Mouse (Mus musculus) erythroid progenitor cell, adult 5-6 weeks (primary cell): ENCODE data around the gene Thada. TPM values are rescaled to one million over a fixed set of nuclear protein-coding genes. Genes with fewer than 3 reads are reported as not detected.
A peak's percentile ranks its signal among the peaks of the same experiment; 100 is the strongest.

ENCODE experiments used
- ATAC-seq: replicated peaks from 2 replicates; pipeline ENCODE4 v1.8.0; 2016; ENCODE audit warnings: moderate number of reproducible peaks, mild to moderate bottlenecking, moderate TSS enrichment, inconsistent platforms; ENCODE audit not compliant: poor library complexity, low FRiP score, severe bottlenecking
- total RNA-seq, 2 experiments: library from RNA; stranded (forward) in 1 of 2; stranded (reverse) in 1 of 2; fragments of 150-400 nt in 1 of 2; fragments of 186-747, 209-891 nt in 1 of 2; gene quantifications; 2 replicates each; pipeline versions ENCODE4 v1.2.3 to v1.2.4; 2015 to 2017; ENCODE audit warnings: low replicate concordance in 2 of 2

Thada gene
- total RNA-seq, 2 experiments from 2014 or later, result 7.5 to 10.9 TPM

GRCm38 (mm10) chr17:84353902-84354311 is 112.1 kb downstream of the Thada start:
- no peak for ATAC-seq

DNA sequence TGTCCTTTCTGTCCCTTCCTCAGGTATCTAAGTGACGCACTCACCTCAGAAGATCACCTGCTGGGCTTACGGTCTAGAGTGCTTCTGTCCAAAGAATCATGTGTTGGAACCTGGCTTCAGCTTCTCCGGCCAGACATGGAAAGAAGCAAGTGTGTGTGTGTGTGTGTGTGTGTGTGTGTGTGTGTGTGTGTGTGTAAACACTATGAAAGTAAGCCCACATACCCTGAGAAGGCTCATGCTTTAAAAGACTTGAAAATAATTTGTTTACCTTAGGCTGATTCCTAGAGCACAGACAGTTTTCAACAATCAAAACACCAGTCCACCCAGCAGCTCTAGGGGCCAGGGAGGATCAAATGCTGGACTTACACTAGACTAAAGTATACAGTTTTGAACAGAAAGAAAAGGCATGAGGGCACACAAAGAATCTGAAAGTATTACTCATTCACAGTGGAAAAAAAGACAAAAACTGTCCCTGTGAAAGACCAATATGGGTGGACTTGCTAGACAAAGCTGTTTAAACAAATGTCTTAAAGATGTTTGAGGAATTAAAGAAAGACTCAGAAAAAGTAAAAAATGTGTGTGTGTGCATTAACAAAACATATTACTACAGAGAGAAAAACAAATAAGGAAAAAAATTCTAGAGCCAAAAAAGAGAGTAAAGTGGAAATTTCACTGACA is 112.6 kb downstream of the Thada start:
- ATAC-seq, result no peak

- no peak for ATAC-seq
Observed at GRCm38 (mm10) chr17:84352790-84353154, 113.2 kb downstream of the Thada start.

GRCm38 (mm10) chr17:84351912-84352789 is 113.9 kb downstream of the Thada start:
- ATAC-seq, result peak; percentile 54; the same call in 1 of the 2 replicates

- ATAC-seq, result no peak
Observed at GRCm38 (mm10) chr17:84351276-84351675, 114.7 kb downstream of the Thada start.

- no peak for ATAC-seq
Observed at GRCm38 (mm10) chr17:84348865-84349264, 117.1 kb downstream of the Thada start.

GRCm38 (mm10) chr17:84342299-84342817 is 123.6 kb downstream of the Thada start:
- no peak for ATAC-seq

DNA sequence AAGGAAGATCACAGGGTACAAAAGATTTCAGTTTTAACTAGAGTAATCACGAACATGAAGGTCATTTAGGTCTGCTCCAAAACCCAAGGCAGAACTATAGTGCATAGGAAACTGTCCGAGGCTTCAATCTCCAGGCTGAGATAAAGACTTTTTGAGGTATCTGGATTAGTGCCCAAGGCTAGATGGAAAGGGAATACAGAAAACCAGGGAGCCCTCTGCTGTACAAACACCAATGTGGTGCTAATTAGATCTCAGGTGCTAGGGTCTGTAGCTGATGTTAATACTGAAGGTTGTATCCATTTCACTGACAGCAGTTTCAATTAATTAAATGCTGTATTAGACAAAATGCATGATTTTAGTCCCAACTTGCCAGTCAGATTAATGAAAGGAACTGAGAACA is 124.3 kb downstream of the Thada start:
- ATAC-seq, result no peak

GRCm38 (mm10) chr17:84340574-84340973 is 125.4 kb downstream of the Thada start:
- no peak for ATAC-seq

DNA sequence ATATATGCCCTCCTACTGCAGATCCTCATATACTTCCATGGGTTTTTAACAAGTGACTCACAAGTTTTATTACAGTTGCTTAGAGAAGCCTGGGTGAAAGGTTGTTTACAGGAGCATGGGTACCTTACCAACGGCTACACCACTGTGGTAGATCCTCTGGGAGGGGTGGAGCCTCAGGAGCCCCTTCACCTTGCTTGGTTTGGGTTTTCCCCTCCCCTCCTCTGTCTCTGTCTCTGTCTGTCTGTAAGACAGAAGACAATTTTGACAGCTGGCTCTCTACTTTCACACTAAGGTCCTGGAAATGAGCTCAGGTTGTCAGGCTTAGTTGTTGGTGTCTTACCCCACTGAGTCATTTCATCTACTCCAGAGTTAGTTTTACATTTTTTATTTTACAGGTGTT is 130.0 kb downstream of the Thada start:
- ATAC-seq, result no peak

DNA sequence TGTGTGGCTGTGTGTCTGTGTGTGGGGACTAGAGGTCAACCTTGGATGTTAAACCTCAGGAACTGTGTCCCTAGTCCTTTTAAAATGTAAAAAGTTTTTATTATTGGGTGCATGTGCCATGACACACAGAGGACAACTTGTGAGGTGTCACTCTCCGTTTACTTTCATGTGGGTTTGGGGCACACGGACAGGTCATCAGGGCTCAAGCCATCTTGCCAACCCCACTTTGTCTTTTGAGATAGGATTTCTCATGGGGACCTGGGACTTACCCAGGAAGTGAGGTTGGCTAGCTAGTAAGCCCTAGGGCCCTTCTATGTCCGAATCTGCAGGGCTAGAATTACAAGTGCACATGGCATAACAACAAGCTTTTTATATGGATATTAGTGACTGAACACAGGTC is 130.9 kb downstream of the Thada start:
- ATAC-seq, result no peak

DNA sequence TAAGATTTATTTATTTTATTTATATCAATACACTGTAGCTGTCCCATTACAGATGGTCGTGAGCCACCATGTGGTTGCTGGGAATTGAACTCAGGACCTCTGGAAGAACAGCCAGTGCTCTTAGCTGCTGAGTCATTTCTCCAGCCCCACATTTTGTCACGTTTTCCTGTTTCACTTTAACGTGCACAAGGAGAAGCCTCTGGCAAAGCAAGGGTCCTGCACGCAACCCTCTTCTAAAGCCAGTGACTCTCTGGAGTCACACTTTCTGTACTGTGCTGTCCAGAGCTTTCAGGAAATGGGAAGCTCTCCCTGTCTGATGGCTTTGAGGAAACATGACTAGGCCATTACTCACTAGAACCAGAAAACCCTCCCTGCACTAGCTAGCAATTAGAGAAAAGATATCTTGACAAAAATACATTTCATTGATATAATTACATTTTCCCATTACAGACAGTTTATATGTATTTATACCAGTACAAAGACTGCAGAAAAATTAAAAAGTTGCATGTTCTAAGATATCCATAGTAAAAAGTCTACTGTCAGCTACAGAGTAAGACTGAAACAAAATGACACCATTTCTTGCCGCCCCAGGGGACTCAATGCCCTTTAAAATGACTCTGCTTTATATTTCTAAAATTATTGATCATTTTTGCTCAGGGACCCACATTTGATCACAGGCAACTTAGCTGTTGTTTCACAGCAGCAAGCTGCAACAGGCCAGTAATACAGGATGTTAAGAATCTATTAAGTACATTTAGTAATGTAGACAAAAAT is 131.6 kb downstream of the Thada start:
- ATAC-seq, result no peak

DNA sequence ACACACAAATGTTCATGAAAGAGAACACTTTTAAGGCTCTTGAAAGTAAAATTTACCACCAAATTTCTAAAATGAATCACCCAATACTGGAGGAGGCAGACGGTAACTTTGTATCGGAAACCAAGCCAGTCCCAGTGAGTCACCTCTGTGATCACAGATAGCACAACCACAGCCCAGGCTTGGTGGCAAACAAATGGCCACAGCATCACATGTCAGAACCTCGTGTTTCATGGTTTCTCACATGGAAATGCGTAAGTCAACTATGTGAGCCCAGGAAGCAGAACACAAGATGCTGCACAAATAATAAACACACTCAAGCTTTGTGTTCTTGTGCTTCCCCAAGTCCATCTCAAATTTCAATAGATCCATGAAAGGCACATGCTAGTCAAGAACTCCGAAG is 133.1 kb downstream of the Thada start:
- no peak for ATAC-seq

- no peak for ATAC-seq
Observed at GRCm38 (mm10) chr17:84330986-84331385, 135.0 kb downstream of the Thada start.

GRCm38 (mm10) chr17:84330506-84330905 is 135.5 kb downstream of the Thada start:
- no peak for ATAC-seq

GRCm38 (mm10) chr17:84329906-84330470 is 136.0 kb downstream of the Thada start:
- ATAC-seq, result no peak

DNA sequence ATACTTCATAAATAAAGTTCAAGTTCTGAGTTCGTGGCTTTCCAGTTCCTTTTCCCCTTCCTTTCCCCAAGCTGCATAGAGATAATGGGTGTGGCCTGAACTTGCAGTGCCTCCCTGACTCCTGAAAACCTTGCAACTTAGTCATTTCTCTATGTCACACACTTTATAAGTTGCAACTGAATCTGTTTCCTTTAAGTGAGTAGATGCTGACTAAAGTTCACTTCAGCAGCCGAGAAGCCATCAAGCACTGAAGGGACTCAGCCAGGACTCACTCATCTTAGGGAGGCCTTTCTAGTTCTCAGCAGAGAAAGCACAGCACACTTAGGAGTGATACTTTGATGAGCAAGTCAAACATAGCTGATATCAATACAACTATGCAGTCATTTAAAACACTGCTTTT is 137.5 kb downstream of the Thada start:
- no peak for ATAC-seq

DNA sequence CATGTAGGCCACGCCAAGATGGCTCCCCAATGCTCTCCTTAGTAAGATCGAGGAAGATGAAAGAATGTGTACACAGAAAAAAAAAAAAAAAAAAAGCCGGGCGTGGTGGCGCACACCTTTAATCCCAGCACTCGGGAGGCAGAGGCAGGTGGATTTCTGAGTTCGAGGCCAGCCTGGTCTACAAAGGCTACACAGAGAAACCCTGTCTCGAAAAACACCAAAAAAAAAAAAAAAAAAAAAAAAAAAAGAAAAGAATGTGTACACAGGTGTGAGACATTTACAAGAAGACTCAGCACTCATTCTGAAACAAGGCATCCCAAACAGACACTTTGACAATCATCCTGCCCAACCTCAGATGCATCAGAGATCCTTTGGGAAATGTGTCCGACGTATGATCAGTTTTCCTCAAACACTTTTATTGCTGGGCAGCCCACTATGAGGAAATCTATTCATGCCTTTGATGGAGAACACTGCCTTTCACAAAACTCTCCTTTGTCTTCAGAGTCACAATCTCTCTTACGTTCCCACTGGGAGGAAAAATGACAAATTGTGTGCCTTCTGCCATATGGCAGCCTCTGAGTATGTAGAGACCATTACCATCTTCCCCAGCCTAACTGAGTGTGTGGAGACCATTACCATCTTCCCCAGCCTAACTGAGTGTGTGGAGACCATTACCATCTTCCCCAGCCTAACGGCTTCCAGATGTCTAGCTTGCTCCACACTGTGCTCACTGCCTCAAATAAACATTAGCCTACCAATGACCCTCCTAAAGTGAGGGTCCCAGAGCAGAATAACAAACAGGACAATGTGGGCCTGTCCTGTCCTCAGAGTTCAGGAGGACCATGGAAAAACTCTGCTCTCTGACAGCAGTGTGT is 138.7 kb downstream of the Thada start:
- no peak for ATAC-seq

DNA sequence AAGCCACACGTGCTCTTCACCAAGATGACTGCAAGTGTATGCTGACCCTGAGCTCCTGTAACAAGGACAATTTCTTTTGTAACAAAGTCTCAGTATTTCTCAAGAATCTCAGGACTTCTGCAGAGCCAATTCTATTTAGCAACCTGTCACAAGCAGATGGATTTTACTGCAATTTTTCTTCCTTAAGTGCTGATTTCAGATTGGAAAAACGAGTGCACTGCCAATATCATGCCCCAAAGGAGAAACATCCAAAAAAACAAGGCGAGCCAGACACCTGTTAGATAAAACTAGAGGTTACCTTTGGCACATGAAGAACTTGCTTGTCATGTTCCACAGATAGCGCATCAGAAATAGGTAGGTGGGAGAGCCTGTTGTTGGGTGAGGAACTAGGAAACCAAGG is 143.8 kb downstream of the Thada start:
- ATAC-seq, result no peak
